Comparison of ENCODE assay signal across 11 mouse cellular contexts in genomic region chr15:98973015-98973614, GRCm38 (mm10). TPM values are rescaled to one million over a fixed set of nuclear protein-coding genes. Genes with fewer than 3 reads are reported as not detected.
DNase-seq lines count a peak whose midpoint lies in the region; ATAC-seq and TF ChIP-seq lines count a peak whose summit lies in the region.
"Had no signal": no experiment of that assay in that cellular context is flagged by ENCODE, and none has a peak within 500 bp of the region (broad histone marks: within the 10 kb centered on the region; RNA-seq: fewer than 3 reads in every experiment).

No protein-coding gene starts in this region.

- no peak for TF ChIP-seq CTCF in bone marrow macrophage, adult 2 months (IDR thresholded peaks at IDR 0.05; ENCODE audit: low read depth, low read length)

- TF ChIP-seq POLR2A in bone marrow macrophage, adult 2 months (IDR thresholded peaks at IDR 0.05; ENCODE audit: borderline replicate concordance, low read depth, low read length) = no peak

- WGBS in embryonic facial prominence, embryonic 10.5 days = 87% methylated on average over 9 of the region's 9 CpGs
- 77% methylated on average over 9 of the region's 9 CpGs for WGBS in hindbrain, embryonic 14.5 days
- WGBS in midbrain, embryonic 12.5 days = 93% methylated on average over 9 of the region's 9 CpGs

- H3K9me3 ChIP-seq in embryonic facial prominence, embryonic 10.5 days = no peaks in the 10 kb centered on the region
- no peaks in the 10 kb centered on the region for H3K9me3 ChIP-seq in hindbrain, embryonic 14.5 days (ENCODE audit: control insufficient read depth, low read length)
- no peaks in the 10 kb centered on the region for H3K9me3 ChIP-seq in midbrain, embryonic 12.5 days
- H3K9me3 ChIP-seq: G1E; heart, embryonic 13.5 days had no signal

- no peaks in the 10 kb centered on the region for H3K27me3 ChIP-seq in embryonic facial prominence, embryonic 10.5 days (replicated peaks; ENCODE audit: low read depth, poor library complexity, severe bottlenecking)
- no peaks in the 10 kb centered on the region for H3K27me3 ChIP-seq in hindbrain, embryonic 14.5 days (ENCODE audit: control insufficient read depth, insufficient read depth, low read length)
- no peaks in the 10 kb centered on the region for H3K27me3 ChIP-seq in midbrain, embryonic 12.5 days
- H3K27me3 ChIP-seq: heart, embryonic 13.5 days had no signal

- H3K27ac ChIP-seq in bone marrow macrophage, adult 2 months (ENCODE audit: insufficient read depth, low read depth, low read length) = peak overlapping the region; percentile 16
- peak overlapping the region; percentile 70 for H3K27ac ChIP-seq in embryonic facial prominence, embryonic 10.5 days (replicated peaks)
- peak overlapping the region; percentile 99 for H3K27ac ChIP-seq in hindbrain, embryonic 14.5 days
- peak overlapping the region; percentile 99 for H3K27ac ChIP-seq in midbrain, embryonic 12.5 days (replicated peaks)
- H3K27ac ChIP-seq: heart, embryonic 13.5 days had no signal

- no peak overlapping the region for H3K4me3 ChIP-seq in bone marrow macrophage, adult 2 months (ENCODE audit: insufficient read depth, low read length)
- H3K4me3 ChIP-seq in embryonic facial prominence, embryonic 10.5 days = no peak overlapping the region
- no peak overlapping the region for H3K4me3 ChIP-seq in hindbrain, embryonic 14.5 days (replicated peaks; ENCODE audit: low read length)
- no peak overlapping the region for H3K4me3 ChIP-seq in midbrain, embryonic 12.5 days
- H3K4me3 ChIP-seq: heart, embryonic 13.5 days had no signal

- H3K4me1 ChIP-seq in bone marrow macrophage, adult 2 months (ENCODE audit: control insufficient read depth, insufficient read depth, low read length) = peaks cover 28% of the 10 kb centered on the region
- peaks cover 57% of the 10 kb centered on the region for H3K4me1 ChIP-seq in embryonic facial prominence, embryonic 10.5 days
- peaks cover 60% of the 10 kb centered on the region for H3K4me1 ChIP-seq in hindbrain, embryonic 14.5 days (replicated peaks; ENCODE audit: control insufficient read depth, insufficient read depth, low read length)
- peaks cover 55% of the 10 kb centered on the region for H3K4me1 ChIP-seq in midbrain, embryonic 12.5 days

- no peak for DNase-seq in embryonic facial prominence, embryonic 10.5 days (ENCODE audit: low spot score)
- no peak for DNase-seq in hindbrain, embryonic 14.5 days (ENCODE audit: low spot score)
- DNase-seq in embryo, embryonic 11 days = no peak
- no peak for DNase-seq in right cerebral cortex, adult 18-20 months
- no peak for DNase-seq in layer of hippocampus, postnatal 10 days (ENCODE audit: low spot score in 2 of 2)
- DNase-seq: layer of hippocampus, postnatal 36 days; lung, adult 18-20 months had no signal

- H3K4me2 ChIP-seq in hindbrain, embryonic 14.5 days (replicated peaks) = 0 out of 2 replicates have a peak overlapping the region, but pooled peaks have one; percentile 8
- no peak overlapping the region for H3K4me2 ChIP-seq in midbrain, embryonic 12.5 days (replicated peaks)
- H3K4me2 ChIP-seq: heart, embryonic 13.5 days had no signal

- H3K36me3 ChIP-seq in embryonic facial prominence, embryonic 10.5 days (replicated peaks) = no peaks in the 10 kb centered on the region
- H3K36me3 ChIP-seq in hindbrain, embryonic 14.5 days (replicated peaks; ENCODE audit: control insufficient read depth, insufficient read depth) = no peaks in the 10 kb centered on the region
- H3K36me3 ChIP-seq in midbrain, embryonic 12.5 days = no peaks in the 10 kb centered on the region
- H3K36me3 ChIP-seq: G1E; heart, embryonic 13.5 days had no signal

- H3K9ac ChIP-seq in hindbrain, embryonic 14.5 days = no peak overlapping the region
- peak overlapping the region; percentile 21; the same call in 1 of the 2 replicates for H3K9ac ChIP-seq in midbrain, embryonic 12.5 days (replicated peaks)
- H3K9ac ChIP-seq: heart, embryonic 13.5 days had no signal

- ATAC-seq in hindbrain, embryonic 14.5 days (ENCODE audit: low FRiP score) = no peak
- ATAC-seq in midbrain, embryonic 12.5 days (ENCODE audit: low FRiP score, low read depth) = no peak

RNA-seq across cellular contexts. Expression of gene Tuba1a, which starts 19.6 kb away (rescaled TPM):
- polyA plus RNA-seq in bone marrow macrophage, adult 2 months (2012; ENCODE audit: insufficient read depth, insufficient read length, missing spikeins) = 36.4 and 43.3 TPM in 2 replicates
- 2,739 and 2,840 TPM in 2 replicates for polyA plus RNA-seq in embryonic facial prominence, embryonic 10.5 days (2016; fragmentation: Nextera tagmentation; extraction: Ambion mirVana)
- polyA plus RNA-seq in hindbrain, embryonic 14.5 days (2014; fragmentation: Nextera tagmentation; extraction: Ambion mirVana) = 14,408 and 15,410 TPM in 2 replicates
- polyA plus RNA-seq in midbrain, embryonic 12.5 days (2016; fragmentation: Nextera tagmentation; extraction: Ambion mirVana) = 9,394 and 9,642 TPM in 2 replicates
- 1,000 to 10,000 TPM; 3,808 to 4,015 TPM for total RNA-seq in layer of hippocampus, postnatal 10 days (2021)

RNA-seq across cellular contexts. Expression of gene Gm49450, which starts 19.8 kb away (rescaled TPM):
- polyA plus RNA-seq in bone marrow macrophage, adult 2 months (2012; ENCODE audit: insufficient read depth, insufficient read length, missing spikeins) = not detected in 2 replicates
- not detected in 2 replicates for polyA plus RNA-seq in embryonic facial prominence, embryonic 10.5 days (2016; fragmentation: Nextera tagmentation; extraction: Ambion mirVana)
- not detected in 2 replicates for polyA plus RNA-seq in hindbrain, embryonic 14.5 days (2014; fragmentation: Nextera tagmentation; extraction: Ambion mirVana)
- polyA plus RNA-seq in midbrain, embryonic 12.5 days (2016; fragmentation: Nextera tagmentation; extraction: Ambion mirVana) = not detected in 2 replicates
- total RNA-seq in layer of hippocampus, postnatal 10 days (2021) = not detected
- total RNA-seq: G1E; layer of hippocampus, postnatal 36 days had no signal
- polyA plus RNA-seq: G1E; heart, embryonic 13.5 days had no signal

RNA-seq across cellular contexts. Expression of gene Tuba1b, which starts 38.8 kb away (rescaled TPM):
- polyA plus RNA-seq in bone marrow macrophage, adult 2 months (2012; ENCODE audit: insufficient read depth, insufficient read length, missing spikeins) = 872 and 1,013 TPM in 2 replicates
- polyA plus RNA-seq in embryonic facial prominence, embryonic 10.5 days (2016; fragmentation: Nextera tagmentation; extraction: Ambion mirVana) = 2,343 and 2,408 TPM in 2 replicates
- 1,223 and 1,455 TPM in 2 replicates for polyA plus RNA-seq in hindbrain, embryonic 14.5 days (2014; fragmentation: Nextera tagmentation; extraction: Ambion mirVana)
- 1,566 and 1,635 TPM in 2 replicates for polyA plus RNA-seq in midbrain, embryonic 12.5 days (2016; fragmentation: Nextera tagmentation; extraction: Ambion mirVana)
- total RNA-seq in layer of hippocampus, postnatal 10 days (2021) = 100 to 1,000 TPM; 931 to 937 TPM

RNA-seq across cellular contexts. Expression of gene Lmbr1l, which starts 55.1 kb away (rescaled TPM):
- 22.0 and 25.7 TPM in 2 replicates for polyA plus RNA-seq in bone marrow macrophage, adult 2 months (2012; ENCODE audit: insufficient read depth, insufficient read length, missing spikeins)
- polyA plus RNA-seq in embryonic facial prominence, embryonic 10.5 days (2016; fragmentation: Nextera tagmentation; extraction: Ambion mirVana) = 23.4 and 26.9 TPM in 2 replicates
- polyA plus RNA-seq in hindbrain, embryonic 14.5 days (2014; fragmentation: Nextera tagmentation; extraction: Ambion mirVana) = 6.4 and 8.1 TPM in 2 replicates
- polyA plus RNA-seq in midbrain, embryonic 12.5 days (2016; fragmentation: Nextera tagmentation; extraction: Ambion mirVana) = 37.1 and 40.7 TPM in 2 replicates
- total RNA-seq in layer of hippocampus, postnatal 10 days (2021) = 10 to 100 TPM; 17.2 to 27.3 TPM

RNA-seq across cellular contexts. Expression of gene Tuba1c, which starts 56.6 kb away (rescaled TPM):
- polyA plus RNA-seq in bone marrow macrophage, adult 2 months (2012; ENCODE audit: insufficient read depth, insufficient read length, missing spikeins) = 134 and 173 TPM in 2 replicates
- polyA plus RNA-seq in embryonic facial prominence, embryonic 10.5 days (2016; fragmentation: Nextera tagmentation; extraction: Ambion mirVana) = 141 and 144 TPM in 2 replicates
- polyA plus RNA-seq in hindbrain, embryonic 14.5 days (2014; fragmentation: Nextera tagmentation; extraction: Ambion mirVana) = 21.7 and 24.2 TPM in 2 replicates
- 73.7 and 79.3 TPM in 2 replicates for polyA plus RNA-seq in midbrain, embryonic 12.5 days (2016; fragmentation: Nextera tagmentation; extraction: Ambion mirVana)
- 100 to 1,000 TPM; 234 TPM for total RNA-seq in layer of hippocampus, postnatal 10 days (2021)

Comparison
In these comparisons a context has a peak if more than half of its experiments do, and no peak if none do; other contexts are left out.
1. H3K27ac ChIP-seq: peak in every context shown above with its lines; median percentile 99 in hindbrain, embryonic 14.5 days; 99 in midbrain, embryonic 12.5 days; 70 in embryonic facial prominence, embryonic 10.5 days; 16 in bone marrow macrophage, adult 2 months.
2. RNA of gene Tuba1a, which starts 19.6 kb away (polyA plus RNA-seq): 14,408 to 15,410 TPM in hindbrain, embryonic 14.5 days, 9,394 to 9,642 TPM in midbrain, embryonic 12.5 days and 2,739 to 2,840 TPM in embryonic facial prominence, embryonic 10.5 days; 36.4 to 43.3 TPM in bone marrow macrophage, adult 2 months; every median in the first group is over 10 times any median in the second.